Mouse (Mus musculus): Measurements from ENCODE around the gene Rapgef3. TPM values are rescaled to one million over a fixed set of nuclear protein-coding genes. Genes with fewer than 3 reads are reported as not detected.
A peak's percentile ranks its signal among the peaks of the same experiment; 100 is the strongest.

Gene Rapgef3
- polyA plus RNA-seq, 1 experiment from 2014 or later = 8.8 TPM

DNA sequence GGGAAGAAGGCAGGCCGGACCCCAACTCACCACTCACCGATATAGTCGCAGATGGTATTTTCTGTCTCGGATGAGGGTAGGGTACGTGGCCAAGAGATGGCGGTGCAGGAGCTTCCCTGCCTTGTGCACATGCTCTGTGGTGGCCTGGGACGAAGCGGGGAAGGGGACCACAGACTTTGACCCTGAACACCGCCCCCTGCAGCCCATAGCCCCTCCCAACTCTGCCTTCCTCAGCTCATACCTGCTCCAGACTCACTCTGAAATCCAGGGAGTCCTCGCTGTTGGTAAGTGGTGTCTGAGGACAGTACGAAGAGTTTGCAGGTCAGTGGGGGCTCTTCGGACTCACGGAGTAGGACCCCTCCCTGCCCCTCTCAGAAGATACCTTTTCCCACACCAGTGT, 6.3 kb downstream of the Rapgef3 start:
- no peak for DNase-seq
- no peak overlapping the region for H3K4me2 ChIP-seq (ENCODE audit: low read length)
- no peak overlapping the region for H3K9ac ChIP-seq (replicated peaks; ENCODE audit: low read length)
- peaks cover 9% of the 10 kb centered on the region; the same call in 1 of the 2 replicates for H3K27me3 ChIP-seq (ENCODE audit: control insufficient read depth, insufficient read depth, low read length)
- H3K4me1 ChIP-seq (ENCODE audit: control insufficient read depth, insufficient read depth, low read length) = peaks cover 13% of the 10 kb centered on the region
- H3K36me3 ChIP-seq (ENCODE audit: control insufficient read depth, insufficient read depth, low read length) = no peaks in the 10 kb centered on the region
- ATAC-seq (ENCODE audit: low FRiP score, low TSS enrichment) = no peak
- no peaks in the 10 kb centered on the region for H3K9me3 ChIP-seq (ENCODE audit: control insufficient read depth, low read length)
- WGBS = 43% methylated on average over 13 of the region's 13 CpGs
- H3K27ac ChIP-seq (replicated peaks; ENCODE audit: low read depth, low read length) = no peak overlapping the region
- no peak overlapping the region for H3K4me3 ChIP-seq (replicated peaks; ENCODE audit: low read depth, low read length)

DNA sequence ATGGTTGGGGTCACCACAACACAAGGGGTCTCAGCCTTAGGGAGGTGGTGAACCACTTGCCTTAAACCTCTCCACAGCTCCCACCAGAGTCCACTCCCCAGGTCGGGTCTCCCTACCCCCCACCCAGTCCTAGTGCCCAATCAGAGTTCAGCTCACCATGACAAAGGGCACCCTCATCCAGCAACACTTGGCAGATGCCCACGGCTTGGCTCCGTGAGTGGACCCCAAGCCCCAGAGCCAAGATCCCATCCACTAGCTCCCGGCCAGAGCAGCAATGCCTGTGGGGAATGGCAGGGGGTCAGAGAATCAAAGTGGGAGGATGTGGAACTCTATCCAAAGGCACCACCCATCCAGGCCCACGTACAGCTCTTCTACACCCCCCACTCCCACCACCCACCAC, 6.8 kb downstream of the Rapgef3 start:
- H3K4me1 ChIP-seq (ENCODE audit: control insufficient read depth, insufficient read depth, low read length) = peaks cover 8% of the 10 kb centered on the region
- no peak overlapping the region for H3K4me2 ChIP-seq (ENCODE audit: low read length)
- DNase-seq = no peak
- H3K9me3 ChIP-seq (ENCODE audit: control insufficient read depth, low read length) = no peaks in the 10 kb centered on the region
- H3K9ac ChIP-seq (replicated peaks; ENCODE audit: low read length) = no peak overlapping the region
- H3K27me3 ChIP-seq (ENCODE audit: control insufficient read depth, insufficient read depth, low read length) = peaks cover 9% of the 10 kb centered on the region; the same call in 1 of the 2 replicates
- H3K27ac ChIP-seq (replicated peaks; ENCODE audit: low read depth, low read length) = no peak overlapping the region
- no peaks in the 10 kb centered on the region for H3K36me3 ChIP-seq (ENCODE audit: control insufficient read depth, insufficient read depth, low read length)
- no peak for ATAC-seq (ENCODE audit: low FRiP score, low TSS enrichment)
- H3K4me3 ChIP-seq (replicated peaks; ENCODE audit: low read depth, low read length) = no peak overlapping the region
- WGBS = 68% methylated on average over 5 of the region's 5 CpGs

- Histone ChIP-seq H3K4me3 (replicated peaks; ENCODE audit: low read depth, low read length) (no peak overlapping the region), H3K9me3 (ENCODE audit: control insufficient read depth, low read length) (no peaks in the 10 kb centered on the region), H3K27ac (replicated peaks; ENCODE audit: low read depth, low read length) (no peak overlapping the region), H3K36me3 (ENCODE audit: control insufficient read depth, insufficient read depth, low read length) (no peaks in the 10 kb centered on the region), H3K4me1 (ENCODE audit: control insufficient read depth, insufficient read depth, low read length) (peaks cover under 1% of the 10 kb centered on the region; the same call in 1 of the 2 replicates), H3K27me3 (ENCODE audit: control insufficient read depth, insufficient read depth, low read length) (peaks cover 5% of the 10 kb centered on the region; the same call in 1 of the 2 replicates), H3K4me2 (ENCODE audit: low read length) (no peak overlapping the region), H3K9ac (replicated peaks; ENCODE audit: low read length) (no peak overlapping the region)
- DNase-seq (no peak), ATAC-seq (ENCODE audit: low FRiP score, low TSS enrichment) (no peak)
- WGBS = 93% methylated on average over 9 of the region's 9 CpGs
Observed at GRCm38 (mm10) chr15:97760006-97760405, 7.8 kb downstream of the Rapgef3 start.

DNA sequence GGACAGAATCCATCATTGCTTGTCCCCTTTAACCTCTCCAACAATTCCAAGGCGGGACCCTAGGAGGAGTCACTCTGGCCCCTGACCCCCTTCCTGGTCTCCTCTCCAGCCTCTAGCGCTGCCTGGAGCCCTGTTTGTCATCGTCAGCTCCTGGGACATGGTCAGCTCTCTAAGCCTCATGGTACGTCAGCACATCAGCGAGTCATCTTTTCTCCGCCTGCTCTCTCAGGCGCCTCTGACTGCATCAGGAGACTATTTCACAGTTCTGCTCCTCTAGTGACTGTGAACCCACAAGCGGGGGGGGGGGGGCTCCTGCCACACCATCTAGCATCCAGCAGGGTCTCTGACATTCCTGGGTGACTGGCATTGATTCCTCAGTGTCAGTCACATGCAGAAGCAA, 12.4 kb downstream of the Rapgef3 start:
- Histone ChIP-seq H3K27me3 (ENCODE audit: control insufficient read depth, insufficient read depth, low read length) (no peaks in the 10 kb centered on the region), H3K9me3 (ENCODE audit: control insufficient read depth, low read length) (no peaks in the 10 kb centered on the region), H3K4me2 (ENCODE audit: low read length) (no peak overlapping the region), H3K9ac (replicated peaks; ENCODE audit: low read length) (no peak overlapping the region), H3K4me1 (ENCODE audit: control insufficient read depth, insufficient read depth, low read length) (peaks cover 5% of the 10 kb centered on the region), H3K4me3 (replicated peaks; ENCODE audit: low read depth, low read length) (no peak overlapping the region), H3K27ac (replicated peaks; ENCODE audit: low read depth, low read length) (no peak overlapping the region), H3K36me3 (ENCODE audit: control insufficient read depth, insufficient read depth, low read length) (no peaks in the 10 kb centered on the region)
- WGBS = 49% methylated on average over 8 of the region's 8 CpGs
- DNase-seq = no peak
- ATAC-seq (ENCODE audit: low FRiP score, low TSS enrichment) = no peak

DNA sequence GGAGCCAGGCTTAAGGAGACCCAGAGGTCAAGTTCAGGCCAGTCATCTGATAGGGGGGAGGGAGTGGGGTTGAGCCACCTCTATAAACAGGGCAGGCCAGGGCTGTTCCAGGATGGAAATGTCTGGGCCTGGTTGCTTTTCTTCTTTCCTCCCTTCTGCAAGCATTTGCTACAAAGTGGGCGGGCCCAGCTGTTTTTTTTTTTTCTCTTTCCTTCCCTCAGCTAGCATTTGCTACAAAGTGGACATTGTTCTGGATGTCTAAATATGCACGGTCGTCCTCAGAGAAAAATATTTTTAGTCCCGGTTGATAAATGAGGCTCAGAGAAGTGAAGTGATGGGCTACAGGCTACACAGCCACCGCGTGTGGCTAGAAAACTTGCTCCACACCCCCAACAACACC, 13.3 kb downstream of the Rapgef3 start:
- no peak for DNase-seq
- no peak overlapping the region for H3K4me2 ChIP-seq (ENCODE audit: low read length)
- H3K9ac ChIP-seq (replicated peaks; ENCODE audit: low read length) = no peak overlapping the region
- no peak overlapping the region for H3K27ac ChIP-seq (replicated peaks; ENCODE audit: low read depth, low read length)
- ATAC-seq (ENCODE audit: low FRiP score, low TSS enrichment) = no peak
- peaks cover 10% of the 10 kb centered on the region for H3K4me1 ChIP-seq (ENCODE audit: control insufficient read depth, insufficient read depth, low read length)
- no peaks in the 10 kb centered on the region for H3K36me3 ChIP-seq (ENCODE audit: control insufficient read depth, insufficient read depth, low read length)
- no peak overlapping the region for H3K4me3 ChIP-seq (replicated peaks; ENCODE audit: low read depth, low read length)
- WGBS = 76% methylated on average over 6 of the region's 6 CpGs
- H3K27me3 ChIP-seq (ENCODE audit: control insufficient read depth, insufficient read depth, low read length) = no peaks in the 10 kb centered on the region
- H3K9me3 ChIP-seq (ENCODE audit: control insufficient read depth, low read length) = no peaks in the 10 kb centered on the region

- Histone ChIP-seq H3K4me3 (replicated peaks; ENCODE audit: low read depth, low read length) (no peak overlapping the region), H3K27me3 (ENCODE audit: control insufficient read depth, insufficient read depth, low read length) (no peaks in the 10 kb centered on the region), H3K36me3 (ENCODE audit: control insufficient read depth, insufficient read depth, low read length) (no peaks in the 10 kb centered on the region), H3K9ac (replicated peaks; ENCODE audit: low read length) (no peak overlapping the region), H3K4me1 (ENCODE audit: control insufficient read depth, insufficient read depth, low read length) (peaks cover 16% of the 10 kb centered on the region), H3K4me2 (ENCODE audit: low read length) (no peak overlapping the region), H3K27ac (replicated peaks; ENCODE audit: low read depth, low read length) (no peak overlapping the region), H3K9me3 (ENCODE audit: control insufficient read depth, low read length) (no peaks in the 10 kb centered on the region)
- WGBS = 93% methylated on average over 5 of the region's 5 CpGs
- no peak for ATAC-seq (ENCODE audit: low FRiP score, low TSS enrichment)
- no peak for DNase-seq
Observed at GRCm38 (mm10) chr15:97752491-97752890, 15.3 kb downstream of the Rapgef3 start.

DNA sequence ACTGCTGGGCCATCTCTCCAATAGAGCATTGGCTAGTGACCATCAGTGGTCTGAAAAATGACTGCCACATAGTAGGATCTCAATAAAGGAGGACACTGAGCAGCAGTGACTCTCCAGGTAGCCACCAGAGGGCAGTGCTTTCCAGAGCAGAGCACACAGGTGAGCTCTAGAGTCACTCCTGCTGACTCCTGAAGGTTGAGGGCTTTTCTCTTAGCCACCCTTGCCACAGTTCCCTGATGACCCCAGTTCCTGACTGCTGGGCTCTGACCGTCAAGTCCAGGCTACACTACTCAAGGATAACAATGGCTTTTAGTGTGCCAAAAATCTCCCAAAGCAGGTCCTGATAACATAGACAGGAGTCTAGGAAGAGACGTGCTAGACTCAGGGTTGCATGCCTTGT, 16.1 kb downstream of the Rapgef3 start:
- Histone ChIP-seq H3K4me3 (replicated peaks; ENCODE audit: low read depth, low read length) (no peak overlapping the region), H3K36me3 (ENCODE audit: control insufficient read depth, insufficient read depth, low read length) (no peaks in the 10 kb centered on the region), H3K27ac (replicated peaks; ENCODE audit: low read depth, low read length) (no peak overlapping the region), H3K27me3 (ENCODE audit: control insufficient read depth, insufficient read depth, low read length) (no peaks in the 10 kb centered on the region), H3K4me2 (ENCODE audit: low read length) (no peak overlapping the region), H3K9me3 (ENCODE audit: control insufficient read depth, low read length) (no peaks in the 10 kb centered on the region), H3K4me1 (ENCODE audit: control insufficient read depth, insufficient read depth, low read length) (peaks cover 16% of the 10 kb centered on the region), H3K9ac (replicated peaks; ENCODE audit: low read length) (no peak overlapping the region)
- 87% methylated on average over 2 of the region's 2 CpGs for WGBS
- DNase-seq (no peak), ATAC-seq (ENCODE audit: low FRiP score, low TSS enrichment) (no peak)

DNA sequence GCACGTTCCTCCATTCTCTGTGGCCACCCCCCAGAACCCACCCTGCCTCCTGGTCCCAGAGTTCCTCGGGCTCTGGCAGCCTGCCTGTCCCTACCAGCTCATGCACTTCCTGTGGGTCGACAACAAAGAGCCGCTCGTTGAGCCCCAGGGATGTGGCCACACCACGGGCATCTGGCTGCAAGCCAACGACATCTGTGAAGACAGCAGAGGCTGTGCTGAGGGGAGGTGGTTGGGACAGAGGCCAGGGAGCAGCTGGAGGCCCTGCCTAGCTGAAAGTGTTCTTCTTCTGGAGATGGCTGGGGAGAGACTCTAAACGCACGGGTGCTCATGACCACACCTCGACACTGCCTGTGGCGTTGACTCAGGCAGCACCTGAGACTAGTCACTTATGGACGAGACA, 17.1 kb downstream of the Rapgef3 start:
- peak overlapping the region; percentile 60; the same call in 1 of the 2 replicates for H3K27ac ChIP-seq (replicated peaks; ENCODE audit: low read depth, low read length)
- H3K9me3 ChIP-seq (ENCODE audit: control insufficient read depth, low read length) = no peaks in the 10 kb centered on the region
- H3K4me2 ChIP-seq (ENCODE audit: low read length) = no peak overlapping the region
- DNase-seq = peak; percentile 88
- peaks cover 16% of the 10 kb centered on the region for H3K4me1 ChIP-seq (ENCODE audit: control insufficient read depth, insufficient read depth, low read length)
- no peaks in the 10 kb centered on the region for H3K36me3 ChIP-seq (ENCODE audit: control insufficient read depth, insufficient read depth, low read length)
- H3K27me3 ChIP-seq (ENCODE audit: control insufficient read depth, insufficient read depth, low read length) = no peaks in the 10 kb centered on the region
- no peak overlapping the region for H3K9ac ChIP-seq (replicated peaks; ENCODE audit: low read length)
- WGBS = 27% methylated on average over 12 of the region's 12 CpGs
- peak; percentile 88 for ATAC-seq (ENCODE audit: low FRiP score, low TSS enrichment)
- H3K4me3 ChIP-seq (replicated peaks; ENCODE audit: low read depth, low read length) = no peak overlapping the region

DNA sequence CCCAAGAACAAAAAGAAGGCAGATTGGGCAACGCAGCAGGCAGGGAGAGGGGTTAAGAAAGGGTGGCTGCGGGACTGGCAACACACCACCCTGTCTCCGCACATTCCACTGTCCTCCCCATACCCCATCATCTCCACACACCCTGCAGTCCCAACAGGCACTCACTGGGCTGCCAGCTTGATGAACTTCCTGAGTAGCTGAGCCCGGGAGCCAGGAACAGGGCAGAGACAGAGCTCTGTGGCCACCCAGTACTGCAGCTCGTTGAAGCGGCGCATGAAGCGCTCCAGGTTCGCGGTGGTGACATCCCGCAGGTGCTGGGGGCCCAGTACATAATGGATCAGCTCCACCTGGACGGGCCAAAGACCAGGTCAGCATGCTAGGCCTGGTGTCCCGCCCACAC, 17.9 kb downstream of the Rapgef3 start:
- no peak overlapping the region for H3K27ac ChIP-seq (replicated peaks; ENCODE audit: low read depth, low read length)
- ATAC-seq (ENCODE audit: low FRiP score, low TSS enrichment) = no peak

More for the DNA sequence above, 17.9 kb downstream of the Rapgef3 start:
- no peak overlapping the region for H3K9ac ChIP-seq (replicated peaks; ENCODE audit: low read length)
- H3K4me1 ChIP-seq (ENCODE audit: control insufficient read depth, insufficient read depth, low read length) = peaks cover 19% of the 10 kb centered on the region
- WGBS = 92% methylated on average over 13 of the region's 13 CpGs
- no peaks in the 10 kb centered on the region for H3K9me3 ChIP-seq (ENCODE audit: control insufficient read depth, low read length)
- no peak for DNase-seq
- no peaks in the 10 kb centered on the region for H3K36me3 ChIP-seq (ENCODE audit: control insufficient read depth, insufficient read depth, low read length)
- H3K4me3 ChIP-seq (replicated peaks; ENCODE audit: low read depth, low read length) = no peak overlapping the region
- no peaks in the 10 kb centered on the region for H3K27me3 ChIP-seq (ENCODE audit: control insufficient read depth, insufficient read depth, low read length)
- no peak overlapping the region for H3K4me2 ChIP-seq (ENCODE audit: low read length)

All from midbrain, embryonic 14.5 days (tissue).